ENCODE assay signal across 8 mouse cellular contexts in genomic region chr7:45126147-45126843, GRCm38 (mm10). TPM values are rescaled to one million over a fixed set of nuclear protein-coding genes. Genes with fewer than 3 reads are reported as not detected.
A peak's percentile ranks its signal among the peaks of the same experiment; 100 is the strongest.
DNase-seq lines count a peak whose midpoint lies in the region; ATAC-seq and TF ChIP-seq lines count a peak whose summit lies in the region.

No protein-coding gene starts in this region.

- H3K36me3 ChIP-seq in erythroblast, embryonic 14.5 days (ENCODE audit: control insufficient read depth): peaks cover 53% of the 10 kb centered on the region
- peaks cover 61% of the 10 kb centered on the region for H3K36me3 ChIP-seq in C2C12 (ENCODE audit: control insufficient read depth, insufficient read depth)
- peaks cover 44% of the 10 kb centered on the region for H3K36me3 ChIP-seq in forebrain, embryonic 15.5 days
- peaks cover 37% of the 10 kb centered on the region for H3K36me3 ChIP-seq in liver, embryonic 16.5 days (ENCODE audit: control insufficient read depth, insufficient read depth)

- peaks cover 54% of the 10 kb centered on the region for H3K79me3 ChIP-seq in C2C12 (ENCODE audit: low read depth)

- ATAC-seq in erythroblast, adult 5-6 weeks (replicated peaks; ENCODE audit: low FRiP score, poor library complexity, severe bottlenecking): no peak
- no peak for ATAC-seq in forebrain, embryonic 15.5 days (replicated peaks)
- no peak for ATAC-seq in liver, embryonic 16.5 days (ENCODE audit: low read depth)

- H3K27me3 ChIP-seq in erythroblast, embryonic 14.5 days (ENCODE audit: control insufficient read depth): no peaks in the 10 kb centered on the region
- H3K27me3 ChIP-seq in C2C12 (ENCODE audit: control insufficient read depth, insufficient read depth, insufficient read length): no peaks in the 10 kb centered on the region
- H3K27me3 ChIP-seq in forebrain, embryonic 15.5 days: no peaks in the 10 kb centered on the region
- no peaks in the 10 kb centered on the region for H3K27me3 ChIP-seq in liver, embryonic 16.5 days (ENCODE audit: control insufficient read depth, insufficient read depth, low read depth, low read length)

- H3K9ac ChIP-seq in forebrain, embryonic 15.5 days (replicated peaks): peak overlapping the region; percentile 98
- peak overlapping the region; percentile 87 for H3K9ac ChIP-seq in liver, embryonic 16.5 days (ENCODE audit: low read depth, low read length)

- H3K4me2 ChIP-seq in forebrain, embryonic 15.5 days (replicated peaks): peak overlapping the region; percentile 73; the same call in 1 of the 2 replicates
- H3K4me2 ChIP-seq in liver, embryonic 16.5 days (ENCODE audit: low read depth, low read length): peak overlapping the region; percentile 84

- peak overlapping the region; percentile 86 for H3K27ac ChIP-seq in forebrain, embryonic 15.5 days (replicated peaks)
- peak overlapping the region; percentile 86 for H3K27ac ChIP-seq in liver, embryonic 16.5 days (ENCODE audit: low read length)

- H3K79me2 ChIP-seq in C2C12 (ENCODE audit: control insufficient read depth, insufficient read depth): peaks cover 65% of the 10 kb centered on the region

- TF ChIP-seq CTCF in C2C12 (IDR thresholded peaks at IDR 0.05; ENCODE audit: control insufficient read depth, insufficient read depth, insufficient read length): no peak

- H3ac ChIP-seq in C2C12 (ENCODE audit: control insufficient read depth, insufficient read length, low read depth): peak overlapping the region; percentile 99

- peaks cover 80% of the 10 kb centered on the region for H3K4me1 ChIP-seq in erythroblast, embryonic 14.5 days (ENCODE audit: control insufficient read depth)
- peaks cover 61% of the 10 kb centered on the region for H3K4me1 ChIP-seq in forebrain, embryonic 15.5 days
- H3K4me1 ChIP-seq in liver, embryonic 16.5 days (ENCODE audit: control insufficient read depth, low read depth, low read length): peaks cover 54% of the 10 kb centered on the region

- peak overlapping the region; percentile 97 for H3K4me3 ChIP-seq in erythroblast, embryonic 14.5 days (replicated peaks)
- H3K4me3 ChIP-seq in C2C12 (ENCODE audit: insufficient read depth, poor library complexity, severe bottlenecking): peak overlapping the region; percentile 95
- H3K4me3 ChIP-seq in forebrain, embryonic 15.5 days: peak overlapping the region; percentile 78
- peak overlapping the region; percentile 81 for H3K4me3 ChIP-seq in liver, embryonic 16.5 days (ENCODE audit: low read depth, low read length)

- DNase-seq in right cerebral cortex, postnatal 4 days: no peak
- DNase-seq in adrenal gland, postnatal 10 days: no peak
- DNase-seq in urinary bladder, postnatal 4 days (ENCODE audit: low spot score in 2 of 2): no peak

- H3K9me3 ChIP-seq in erythroblast, embryonic 14.5 days (ENCODE audit: control insufficient read depth, low read length): no peaks in the 10 kb centered on the region
- H3K9me3 ChIP-seq in forebrain, embryonic 15.5 days: no peaks in the 10 kb centered on the region
- no peaks in the 10 kb centered on the region for H3K9me3 ChIP-seq in liver, embryonic 16.5 days (replicated peaks; ENCODE audit: control insufficient read depth, low read length)

- 74% methylated on average over 17 of the region's 17 CpGs for WGBS in forebrain, embryonic 15.5 days
- 58% methylated on average over 17 of the region's 17 CpGs for WGBS in liver, embryonic 16.5 days (ENCODE audit: insufficient replicate concordance)

TF ChIP-seq in C2C12, 6 proteins besides CTCF, POLR2A, EP300 and RAD21:
- TF ChIP-seq FOSL1 (IDR thresholded peaks at IDR 0.05; ENCODE audit: insufficient read depth, low read length, poor library complexity, severe bottlenecking) (no peak), MAX (IDR thresholded peaks at IDR 0.05) (no peak), USF1 (IDR thresholded peaks at IDR 0.05; ENCODE audit: low read depth) (no peak), MYOD1 (IDR thresholded peaks at IDR 0.05; ENCODE audit: control insufficient read depth, insufficient read length, low read depth) (no peak), MYOG (IDR thresholded peaks at IDR 0.05; ENCODE audit: control insufficient read depth, extremely low read depth, insufficient read length) (no peak), CEBPB (IDR thresholded peaks at IDR 0.05; ENCODE audit: low read depth) (no peak)

RNA-seq across cellular contexts. Expression of gene Rps11, which starts 2.1 kb away (rescaled TPM):
- polyA plus RNA-seq in erythroblast, embryonic 14.5 days (2012): 22.2 and 23.5 TPM in 2 replicates
- total RNA-seq in erythroblast, adult 5-6 weeks (2015; ENCODE audit: low replicate concordance): 604 and 677 TPM in 2 replicates
- total RNA-seq in erythroblast, adult 5-6 weeks (2017; ENCODE audit: low replicate concordance): 233 and 238 TPM in 2 replicates
- polyA plus RNA-seq in C2C12 (2012; fragmentation: generic; extraction: Trizol): 3,175 TPM
- polyA plus RNA-seq in forebrain, embryonic 15.5 days (2015; fragmentation: Nextera tagmentation; extraction: Ambion mirVana): 982 and 1,055 TPM in 2 replicates
- polyA plus RNA-seq in liver, embryonic 16.5 days (2015; fragmentation: Nextera tagmentation; extraction: Ambion mirVana): 646 and 744 TPM in 2 replicates
- 1,000 to 10,000 TPM; 1,283 to 1,295 TPM for total RNA-seq in adrenal gland, postnatal 10 days (2021)

RNA-seq across cellular contexts. Expression of gene Rpl13a, which starts 2.3 kb away (rescaled TPM):
- 438 and 543 TPM in 2 replicates for polyA plus RNA-seq in erythroblast, embryonic 14.5 days (2012)
- 517 and 725 TPM in 2 replicates for total RNA-seq in erythroblast, adult 5-6 weeks (2015; ENCODE audit: low replicate concordance)
- 475 and 688 TPM in 2 replicates for total RNA-seq in erythroblast, adult 5-6 weeks (2017; ENCODE audit: low replicate concordance)
- 6,379 TPM for polyA plus RNA-seq in C2C12 (2012; fragmentation: generic; extraction: Trizol)
- 890 and 969 TPM in 2 replicates for polyA plus RNA-seq in forebrain, embryonic 15.5 days (2015; fragmentation: Nextera tagmentation; extraction: Ambion mirVana)
- polyA plus RNA-seq in liver, embryonic 16.5 days (2015; fragmentation: Nextera tagmentation; extraction: Ambion mirVana): 558 and 645 TPM in 2 replicates
- 1,000 to 10,000 TPM; 1,643 to 1,697 TPM for total RNA-seq in adrenal gland, postnatal 10 days (2021)

RNA-seq across cellular contexts. Expression of gene Gm45713, which starts 9.7 kb away (rescaled TPM):
- not detected in 2 replicates for polyA plus RNA-seq in erythroblast, embryonic 14.5 days (2012)
- total RNA-seq in erythroblast, adult 5-6 weeks (2015; ENCODE audit: low replicate concordance): not detected in 2 replicates
- total RNA-seq in erythroblast, adult 5-6 weeks (2017; ENCODE audit: low replicate concordance): not detected in 2 replicates
- 0.95 TPM for polyA plus RNA-seq in C2C12 (2012; fragmentation: generic; extraction: Trizol)
- 0.15 TPM in 1 of 2 replicates, not detected in the other for polyA plus RNA-seq in forebrain, embryonic 15.5 days (2015; fragmentation: Nextera tagmentation; extraction: Ambion mirVana)
- polyA plus RNA-seq in liver, embryonic 16.5 days (2015; fragmentation: Nextera tagmentation; extraction: Ambion mirVana): 0.12 TPM in 1 of 2 replicates, not detected in the other
- total RNA-seq in adrenal gland, postnatal 10 days (2021): not detected

RNA-seq across cellular contexts. Expression of gene Flt3l, which starts 9.9 kb away (rescaled TPM):
- polyA plus RNA-seq in erythroblast, embryonic 14.5 days (2012): 1.7 TPM in 2 replicates
- 1.3 and 3.8 TPM in 2 replicates for total RNA-seq in erythroblast, adult 5-6 weeks (2015; ENCODE audit: low replicate concordance)
- 2.6 and 3.6 TPM in 2 replicates for total RNA-seq in erythroblast, adult 5-6 weeks (2017; ENCODE audit: low replicate concordance)
- 1.6 TPM for polyA plus RNA-seq in C2C12 (2012; fragmentation: generic; extraction: Trizol)
- 1.6 and 2.1 TPM in 2 replicates for polyA plus RNA-seq in forebrain, embryonic 15.5 days (2015; fragmentation: Nextera tagmentation; extraction: Ambion mirVana)
- 3.0 and 3.1 TPM in 2 replicates for polyA plus RNA-seq in liver, embryonic 16.5 days (2015; fragmentation: Nextera tagmentation; extraction: Ambion mirVana)
- total RNA-seq in adrenal gland, postnatal 10 days (2021): 10 to 100 TPM in 1 of 2 experiments, 1 to 10 TPM in 1; 9.7 to 18.1 TPM

RNA-seq across cellular contexts. Expression of gene Fcgrt, which starts 22.6 kb away (rescaled TPM):
- 1.0 TPM in 2 replicates for polyA plus RNA-seq in erythroblast, embryonic 14.5 days (2012)
- total RNA-seq in erythroblast, adult 5-6 weeks (2015; ENCODE audit: low replicate concordance): 2.5 and 7.3 TPM in 2 replicates
- 10.3 and 11.4 TPM in 2 replicates for total RNA-seq in erythroblast, adult 5-6 weeks (2017; ENCODE audit: low replicate concordance)
- 30.7 TPM for polyA plus RNA-seq in C2C12 (2012; fragmentation: generic; extraction: Trizol)
- 16.6 and 17.8 TPM in 2 replicates for polyA plus RNA-seq in forebrain, embryonic 15.5 days (2015; fragmentation: Nextera tagmentation; extraction: Ambion mirVana)
- polyA plus RNA-seq in liver, embryonic 16.5 days (2015; fragmentation: Nextera tagmentation; extraction: Ambion mirVana): 50.6 and 56.1 TPM in 2 replicates
- 100 to 1,000 TPM; 169 to 185 TPM for total RNA-seq in adrenal gland, postnatal 10 days (2021)

Comparison
In these comparisons a context has a peak if more than half of its experiments do, and no peak if none do; other contexts are left out.
1. RNA of gene Rps11, which starts 2.1 kb away (polyA plus RNA-seq): 3,175 TPM in C2C12 (single experiment), 982 to 1,055 TPM in forebrain, embryonic 15.5 days and 646 to 744 TPM in liver, embryonic 16.5 days; 22.2 to 23.5 TPM in erythroblast, embryonic 14.5 days; every median in the first group is over 10 times any median in the second.
2. Peak in every context shown above with its lines, with median percentiles within 50 percentile points of each other: H3K4me3 ChIP-seq.